Mouse (Mus musculus): ENCODE results near the gene Irak3. TPM values are rescaled to one million over a fixed set of nuclear protein-coding genes. Genes with fewer than 3 reads are reported as not detected.
A peak's percentile ranks its signal among the peaks of the same experiment; 100 is the strongest.
"Not testable (repeated sequence)": the region's sequence is repeated elsewhere in the genome, so short reads cannot be mapped to it uniquely, and the experiment has no call there.

The Irak3 gene
- polyA plus RNA-seq, 1 experiment from 2014 or later = 1.5 TPM

- H3K27ac ChIP-seq = no peak overlapping the region
- no peak for ATAC-seq (replicated peaks; ENCODE audit: low FRiP score)
- no peaks in the 10 kb centered on the region for H3K27me3 ChIP-seq
- peaks cover 14% of the 10 kb centered on the region; the same call in 1 of the 2 replicates for H3K9me3 ChIP-seq (replicated peaks)
- no peak overlapping the region for H3K4me3 ChIP-seq (replicated peaks)
- H3K4me2 ChIP-seq = no peak overlapping the region
- WGBS = 56% methylated on average over 4 of the region's 4 CpGs
- no peaks in the 10 kb centered on the region for H3K36me3 ChIP-seq
- H3K9ac ChIP-seq = no peak overlapping the region
- no peaks in the 10 kb centered on the region for H3K4me1 ChIP-seq
Observed at GRCm38 (mm10) chr10:120140193-120140592, 61.7 kb downstream of the Irak3 start.

GRCm38 (mm10) chr10:120136020-120136562 lies 65.8 kb downstream of the Irak3 start:
- 85% methylated on average over 12 of the region's 12 CpGs for WGBS
- Histone ChIP-seq H3K9ac (no peak overlapping the region), H3K27me3 (no peaks in the 10 kb centered on the region), H3K36me3 (no peaks in the 10 kb centered on the region), H3K9me3 (replicated peaks) (no peaks in the 10 kb centered on the region), H3K4me3 (replicated peaks) (no peak overlapping the region), H3K27ac (no peak overlapping the region), H3K4me1 (0 out of 2 replicates have a peak, but pooled peaks cover 3% of the 10 kb centered on the region), H3K4me2 (no peak overlapping the region)
- ATAC-seq (replicated peaks; ENCODE audit: low FRiP score) = no peak

- no peak overlapping the region for H3K4me3 ChIP-seq (replicated peaks)
- no peak overlapping the region for H3K9ac ChIP-seq
- WGBS = 51% methylated on average over 11 of the region's 11 CpGs
Observed at GRCm38 (mm10) chr10:120133697-120134096, 68.2 kb downstream of the Irak3 start.

GRCm38 (mm10) chr10:120130621-120131020 lies 71.3 kb downstream of the Irak3 start:
- Histone ChIP-seq H3K4me2 (no peak overlapping the region), H3K27me3 (no peaks in the 10 kb centered on the region), H3K4me3 (replicated peaks) (no peak overlapping the region), H3K27ac (no peak overlapping the region), H3K9me3 (replicated peaks) (no peaks in the 10 kb centered on the region), H3K36me3 (no peaks in the 10 kb centered on the region), H3K9ac (no peak overlapping the region), H3K4me1 (peaks cover 10% of the 10 kb centered on the region)
- no peak for ATAC-seq (replicated peaks; ENCODE audit: low FRiP score)
- 69% methylated on average over 16 of the region's 16 CpGs for WGBS

More at GRCm38 (mm10) chr10:120133697-120134096, 68.2 kb downstream of the Irak3 start:
- no peaks in the 10 kb centered on the region for H3K9me3 ChIP-seq (replicated peaks)
- no peak for ATAC-seq (replicated peaks; ENCODE audit: low FRiP score)
- no peaks in the 10 kb centered on the region for H3K27me3 ChIP-seq
- no peak overlapping the region for H3K4me2 ChIP-seq
- no peak overlapping the region for H3K27ac ChIP-seq
- H3K4me1 ChIP-seq = peaks cover 7% of the 10 kb centered on the region
- no peaks in the 10 kb centered on the region for H3K36me3 ChIP-seq

- peak overlapping the region; percentile 11; the same call in 1 of the 2 replicates for H3K4me3 ChIP-seq (replicated peaks)
- no peaks in the 10 kb centered on the region for H3K36me3 ChIP-seq
- WGBS = 27% methylated on average over 13 of the region's 13 CpGs
- no peaks in the 10 kb centered on the region for H3K27me3 ChIP-seq
- H3K4me1 ChIP-seq = peaks cover 7% of the 10 kb centered on the region
- H3K9me3 ChIP-seq (replicated peaks) = no peaks in the 10 kb centered on the region
- no peak overlapping the region for H3K9ac ChIP-seq
- 0 out of 2 replicates have a peak, but pooled peaks have one; percentile 14 for ATAC-seq (replicated peaks; ENCODE audit: low FRiP score)
- no peak overlapping the region for H3K27ac ChIP-seq
- peak overlapping the region; percentile 43 for H3K4me2 ChIP-seq
Observed at GRCm38 (mm10) chr10:120128601-120129277, 73.2 kb downstream of the Irak3 start.

GRCm38 (mm10) chr10:120125465-120125857 lies 76.5 kb downstream of the Irak3 start:
- 71% methylated on average over 10 of the region's 10 CpGs for WGBS
- ATAC-seq (replicated peaks; ENCODE audit: low FRiP score) = no peak
- no peak overlapping the region for H3K27ac ChIP-seq
- no peak overlapping the region for H3K4me2 ChIP-seq
- H3K9ac ChIP-seq = no peak overlapping the region
- H3K9me3 ChIP-seq (replicated peaks) = no peaks in the 10 kb centered on the region
- no peak overlapping the region for H3K4me3 ChIP-seq (replicated peaks)
- H3K36me3 ChIP-seq = no peaks in the 10 kb centered on the region
- no peaks in the 10 kb centered on the region for H3K27me3 ChIP-seq
- peaks cover 7% of the 10 kb centered on the region for H3K4me1 ChIP-seq

GRCm38 (mm10) chr10:120124801-120125464 lies 77.0 kb downstream of the Irak3 start:
- Histone ChIP-seq H3K4me3 (replicated peaks) (no peak overlapping the region), H3K4me1 (peaks cover 7% of the 10 kb centered on the region), H3K9me3 (replicated peaks) (no peaks in the 10 kb centered on the region), H3K9ac (no peak overlapping the region), H3K4me2 (no peak overlapping the region), H3K27me3 (no peaks in the 10 kb centered on the region), H3K27ac (no peak overlapping the region), H3K36me3 (no peaks in the 10 kb centered on the region)
- no peak for ATAC-seq (replicated peaks; ENCODE audit: low FRiP score)
- 51% methylated on average over 7 of the region's 7 CpGs for WGBS

GRCm38 (mm10) chr10:120123721-120124120 lies 78.2 kb downstream of the Irak3 start:
- Histone ChIP-seq H3K4me2 (no peak overlapping the region), H3K9ac (no peak overlapping the region), H3K27me3 (no peaks in the 10 kb centered on the region), H3K4me3 (replicated peaks) (no peak overlapping the region), H3K9me3 (replicated peaks) (no peaks in the 10 kb centered on the region), H3K4me1 (peaks cover 3% of the 10 kb centered on the region; the same call in 1 of the 2 replicates), H3K36me3 (no peaks in the 10 kb centered on the region), H3K27ac (no peak overlapping the region)
- 95% methylated on average over 3 of the region's 3 CpGs for WGBS
- ATAC-seq (replicated peaks; ENCODE audit: low FRiP score) = no peak

- Histone ChIP-seq H3K27ac (no peak overlapping the region), H3K4me1 (peaks cover 8% of the 10 kb centered on the region; the same call in 1 of the 2 replicates), H3K4me3 (replicated peaks) (no peak overlapping the region), H3K4me2 (no peak overlapping the region), H3K9ac (no peak overlapping the region), H3K9me3 (replicated peaks) (no peaks in the 10 kb centered on the region), H3K36me3 (no peaks in the 10 kb centered on the region), H3K27me3 (peaks cover 3% of the 10 kb centered on the region; the same call in 1 of the 2 replicates)
- no peak for ATAC-seq (replicated peaks; ENCODE audit: low FRiP score)
- 94% methylated on average over 1 of the region's 1 CpGs for WGBS
Observed at GRCm38 (mm10) chr10:120115249-120115648, 86.7 kb downstream of the Irak3 start.

- H3K27me3 ChIP-seq = peaks cover 3% of the 10 kb centered on the region; the same call in 1 of the 2 replicates
- ATAC-seq (replicated peaks; ENCODE audit: low FRiP score) = no peak
- no peaks in the 10 kb centered on the region for H3K9me3 ChIP-seq (replicated peaks)
- H3K4me3 ChIP-seq (replicated peaks) = no peak overlapping the region
- H3K4me1 ChIP-seq = peaks cover 8% of the 10 kb centered on the region; the same call in 1 of the 2 replicates
- H3K27ac ChIP-seq = no peak overlapping the region
- H3K36me3 ChIP-seq = no peaks in the 10 kb centered on the region
- no peak overlapping the region for H3K9ac ChIP-seq
- no peak overlapping the region for H3K4me2 ChIP-seq
- WGBS = 56% methylated on average over 7 of the region's 7 CpGs
Observed at GRCm38 (mm10) chr10:120114493-120114892, 87.4 kb downstream of the Irak3 start.

- no peak overlapping the region for H3K27ac ChIP-seq
- no peak overlapping the region for H3K4me3 ChIP-seq (replicated peaks)
- ATAC-seq (replicated peaks; ENCODE audit: low FRiP score) = no peak
- peaks cover 3% of the 10 kb centered on the region; the same call in 1 of the 2 replicates for H3K27me3 ChIP-seq
- peaks cover 8% of the 10 kb centered on the region; the same call in 1 of the 2 replicates for H3K4me1 ChIP-seq
- H3K36me3 ChIP-seq = no peaks in the 10 kb centered on the region
- WGBS = 82% methylated on average over 6 of the region's 6 CpGs
- no peak overlapping the region for H3K4me2 ChIP-seq
- no peak overlapping the region for H3K9ac ChIP-seq
- no peaks in the 10 kb centered on the region for H3K9me3 ChIP-seq (replicated peaks)
Observed at GRCm38 (mm10) chr10:120113980-120114379, 88.0 kb downstream of the Irak3 start.

- 69% methylated on average over 9 of the region's 9 CpGs for WGBS
- peak overlapping the region; percentile 83 for H3K4me2 ChIP-seq
- peak overlapping the region; percentile 72 for H3K4me3 ChIP-seq (replicated peaks)
- 0 out of 2 replicates have a peak overlapping the region, but pooled peaks have one; percentile 44 for H3K9ac ChIP-seq
- not testable (repeated sequence) for H3K9me3 ChIP-seq (replicated peaks); ATAC-seq (replicated peaks; ENCODE audit: low FRiP score); H3K27me3 ChIP-seq; H3K27ac ChIP-seq; H3K4me1 ChIP-seq; H3K36me3 ChIP-seq
Observed at GRCm38 (mm10) chr10:120113482-120113881, 88.4 kb downstream of the Irak3 start.
